Comparison of ENCODE assay signal across 9 mouse cellular contexts in genomic region chr17:26584063-26584462, GRCm38 (mm10). TPM values are rescaled to one million over a fixed set of nuclear protein-coding genes. Genes with fewer than 3 reads are reported as not detected.
DNase-seq lines count a peak whose midpoint lies in the region; ATAC-seq and TF ChIP-seq lines count a peak whose summit lies in the region.
"Had no signal": no experiment of that assay in that cellular context is flagged by ENCODE, and none has a peak within 500 bp of the region (broad histone marks: within the 10 kb centered on the region; RNA-seq: fewer than 3 reads in every experiment).

No protein-coding gene starts in this region.

- CTCF ChIA-PET in Patski (lab: Charles Lee): interaction anchor here (0.8 to 2.1 kb wide), 3 partner anchors 37 to 75 kb away, joined by 3 to 4 read pairs (median 3); no protein-coding TSS in a partner anchor

- no peaks in the 10 kb centered on the region for H3K27me3 ChIP-seq in heart, embryonic 15.5 days
- H3K27me3 ChIP-seq in Patski: no peaks in the 10 kb centered on the region
- no peaks in the 10 kb centered on the region for H3K27me3 ChIP-seq in hindbrain, embryonic 14.5 days (ENCODE audit: control insufficient read depth, insufficient read depth, low read length)
- H3K27me3 ChIP-seq in liver, embryonic 12.5 days (replicated peaks): no peaks in the 10 kb centered on the region

- POLR2A ChIA-PET in Patski (lab: Charles Lee): interaction anchor here (0.6 to 1.6 kb wide), 4 partner anchors 16 to 76 kb away, joined by 3 to 5 read pairs (median 4); no protein-coding TSS in a partner anchor

- WGBS in heart, embryonic 15.5 days: 10% methylated on average over 4 of the region's 4 CpGs
- 73% methylated on average over 4 of the region's 4 CpGs for WGBS in hindbrain, embryonic 14.5 days
- WGBS in liver, embryonic 12.5 days (ENCODE audit: insufficient replicate concordance): 58% methylated on average over 4 of the region's 4 CpGs

- H3K9me3 ChIP-seq in heart, embryonic 15.5 days (replicated peaks): no peaks in the 10 kb centered on the region
- no peaks in the 10 kb centered on the region for H3K9me3 ChIP-seq in hindbrain, embryonic 14.5 days (ENCODE audit: control insufficient read depth, low read length)
- no peaks in the 10 kb centered on the region for H3K9me3 ChIP-seq in liver, embryonic 12.5 days (replicated peaks)
- H3K9me3 ChIP-seq: G1E had no signal

- ATAC-seq in heart, embryonic 15.5 days (replicated peaks; ENCODE audit: insufficient number of reproducible peaks, insufficient read depth, low FRiP score, low read depth): no peak
- ATAC-seq in Patski: peak; percentile 20
- ATAC-seq in hindbrain, embryonic 14.5 days (ENCODE audit: low FRiP score): no peak; the same call in 1 of the 2 replicates
- peak; percentile 56 for ATAC-seq in liver, embryonic 12.5 days

- no peak for TF ChIP-seq CTCF in Patski (IDR thresholded peaks at IDR 0.05)

- H3K4me2 ChIP-seq in heart, embryonic 15.5 days: peak overlapping the region; percentile 54
- H3K4me2 ChIP-seq in hindbrain, embryonic 14.5 days (replicated peaks): no peak overlapping the region
- H3K4me2 ChIP-seq in liver, embryonic 12.5 days: no peak overlapping the region

- peak overlapping the region; percentile 89 for H3K27ac ChIP-seq in heart, embryonic 15.5 days
- peak overlapping the region; percentile 44; the same call in 1 of the 2 replicates for H3K27ac ChIP-seq in hindbrain, embryonic 14.5 days
- peak overlapping the region; percentile 61 for H3K27ac ChIP-seq in liver, embryonic 12.5 days

- H3K4me1 ChIP-seq in heart, embryonic 15.5 days (replicated peaks): peaks cover 68% of the 10 kb centered on the region
- peaks cover 18% of the 10 kb centered on the region for H3K4me1 ChIP-seq in hindbrain, embryonic 14.5 days (replicated peaks; ENCODE audit: control insufficient read depth, insufficient read depth, low read length)
- peaks cover 29% of the 10 kb centered on the region for H3K4me1 ChIP-seq in liver, embryonic 12.5 days

- peaks cover 11% of the 10 kb centered on the region; the same call in 1 of the 2 replicates for H3K36me3 ChIP-seq in heart, embryonic 15.5 days
- no peaks in the 10 kb centered on the region for H3K36me3 ChIP-seq in hindbrain, embryonic 14.5 days (replicated peaks; ENCODE audit: control insufficient read depth, insufficient read depth)
- peaks cover 38% of the 10 kb centered on the region for H3K36me3 ChIP-seq in liver, embryonic 12.5 days

- in situ Hi-C loops in Patski (cut with MboI; ENCODE audit: low pct_unique_long_range_greater_than_20kb): no loop called here

- no peak for DNase-seq in heart, adult 18-20 months
- DNase-seq in Patski (ENCODE audit: low read depth, low spot score): no peak
- no peak for DNase-seq in hindbrain, embryonic 14.5 days (ENCODE audit: low spot score)
- no peak for DNase-seq in cerebellum, postnatal 4 days (ENCODE audit: low spot score in 2 of 2)
- DNase-seq in cerebellum, adult 9-10 months: no peak
- DNase-seq in cerebellum, postnatal 36 days: no peak

- no peak overlapping the region for H3K4me3 ChIP-seq in heart, embryonic 15.5 days
- H3K4me3 ChIP-seq in hindbrain, embryonic 14.5 days (replicated peaks; ENCODE audit: low read length): no peak overlapping the region
- no peak overlapping the region for H3K4me3 ChIP-seq in liver, embryonic 12.5 days

- 0 out of 2 replicates have a peak overlapping the region, but pooled peaks have one; percentile 10 for H3K9ac ChIP-seq in heart, embryonic 15.5 days
- no peak overlapping the region for H3K9ac ChIP-seq in hindbrain, embryonic 14.5 days
- H3K9ac ChIP-seq in liver, embryonic 12.5 days: no peak overlapping the region

RNA-seq across cellular contexts. Expression of gene Dusp1, which starts 22.1 kb away (rescaled TPM):
- polyA plus RNA-seq in heart, embryonic 15.5 days (2015; fragmentation: Nextera tagmentation; extraction: Ambion mirVana): 30.8 and 38.1 TPM in 2 replicates
- 10 to 100 TPM; 50.3 to 57.1 TPM for total RNA-seq in heart, adult 18-20 months (2021)
- 465 TPM for polyA plus RNA-seq in Patski (2021)
- 31.5 and 31.6 TPM in 2 replicates for polyA plus RNA-seq in hindbrain, embryonic 14.5 days (2014; fragmentation: Nextera tagmentation; extraction: Ambion mirVana)
- polyA plus RNA-seq in liver, embryonic 12.5 days (2016; fragmentation: Nextera tagmentation; extraction: Ambion mirVana): 28.6 and 28.7 TPM in 2 replicates

RNA-seq across cellular contexts. Expression of gene Ergic1, which starts 22.8 kb away (rescaled TPM):
- 75.0 and 92.0 TPM in 2 replicates for polyA plus RNA-seq in heart, embryonic 15.5 days (2015; fragmentation: Nextera tagmentation; extraction: Ambion mirVana)
- 10 to 100 TPM; 50.4 to 56.6 TPM for total RNA-seq in heart, adult 18-20 months (2021)
- 287 TPM for polyA plus RNA-seq in Patski (2021)
- polyA plus RNA-seq in hindbrain, embryonic 14.5 days (2014; fragmentation: Nextera tagmentation; extraction: Ambion mirVana): 110 and 119 TPM in 2 replicates
- polyA plus RNA-seq in liver, embryonic 12.5 days (2016; fragmentation: Nextera tagmentation; extraction: Ambion mirVana): 44.6 and 45.7 TPM in 2 replicates

Comparison
In these comparisons a context has a peak if more than half of its experiments do, and no peak if none do; other contexts are left out.
1. ATAC-seq: peak in Patski (single experiment) and liver, embryonic 12.5 days (single experiment); none in heart, embryonic 15.5 days (single experiment) and hindbrain, embryonic 14.5 days (single experiment).
2. RNA of gene Dusp1, which starts 22.1 kb away (polyA plus RNA-seq): 465 TPM in Patski (single experiment); 31.5 to 31.6 TPM in hindbrain, embryonic 14.5 days, 30.8 to 38.1 TPM in heart, embryonic 15.5 days and 28.6 to 28.7 TPM in liver, embryonic 12.5 days; every median in the first group is over 10 times any median in the second.
3. Peak in every context shown above with its lines, with median percentiles within 50 percentile points of each other: H3K27ac ChIP-seq.